In the genomic region with DNA sequence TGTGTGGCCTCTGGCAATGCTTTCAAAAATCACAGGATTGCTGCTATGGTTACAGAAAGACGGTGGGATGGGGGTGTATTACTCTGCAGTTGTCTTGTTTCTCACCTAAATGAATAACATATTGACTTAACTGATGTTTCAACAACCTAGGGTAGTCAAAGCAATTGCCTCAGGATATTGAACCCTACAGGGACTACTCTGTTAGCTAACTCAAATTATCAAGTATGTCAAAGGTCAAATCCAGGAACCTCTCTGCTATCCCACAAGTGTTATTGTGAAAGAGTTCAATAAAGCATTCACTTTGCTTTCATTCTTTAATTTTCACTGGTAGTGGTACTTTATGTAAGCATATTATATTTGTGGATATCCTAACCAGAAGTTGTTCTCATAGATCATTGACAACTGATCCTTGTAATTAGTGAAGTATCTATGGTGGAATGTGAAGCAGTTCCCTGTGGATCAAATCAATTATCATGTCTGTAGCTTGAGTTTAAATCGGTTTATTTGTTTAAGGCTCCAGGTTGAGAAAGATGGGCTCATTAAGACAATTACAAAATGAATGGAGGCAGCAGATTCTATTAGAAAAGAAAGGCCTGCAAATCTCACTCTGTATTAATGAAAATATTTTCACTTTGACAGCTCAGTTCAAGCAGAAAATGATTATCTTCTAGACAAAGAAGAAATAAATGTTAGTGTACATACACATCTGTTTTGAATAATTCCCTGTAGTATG, we compare ENCODE assay signal across 19 mouse cellular contexts.
DNase-seq lines count a peak whose midpoint lies in the region; ATAC-seq and TF ChIP-seq lines count a peak whose summit lies in the region.
"Had no signal": no experiment of that assay in that cellular context is flagged by ENCODE, and none has a peak within 500 bp of the region (broad histone marks: within the 10 kb centered on the region; RNA-seq: fewer than 3 reads in every experiment).

No protein-coding gene starts in this region.

- 48% methylated on average over 2 of the region's 2 CpGs for WGBS in forebrain, embryonic 12.5 days
- WGBS in forebrain, embryonic 11.5 days, result 50% methylated on average over 2 of the region's 2 CpGs
- WGBS in liver, postnatal 0 days (ENCODE audit: insufficient replicate concordance), result 48% methylated on average over 2 of the region's 2 CpGs
- 45% methylated on average over 2 of the region's 2 CpGs for WGBS in liver, embryonic 12.5 days (ENCODE audit: insufficient replicate concordance)

- H3K9ac ChIP-seq in forebrain, embryonic 12.5 days, result no peak overlapping the region
- H3K9ac ChIP-seq in forebrain, embryonic 11.5 days (ENCODE audit: low read length), result no peak overlapping the region
- H3K9ac ChIP-seq in liver, postnatal 0 days (replicated peaks), result no peak overlapping the region
- no peak overlapping the region for H3K9ac ChIP-seq in liver, embryonic 12.5 days
- H3K9ac ChIP-seq: forebrain, embryonic 13.5 days; intestine, embryonic 15.5 days; limb, embryonic 12.5 days; liver, embryonic 15.5 days had no signal

- H3K9me3 ChIP-seq in forebrain, embryonic 12.5 days, result no peaks in the 10 kb centered on the region
- no peaks in the 10 kb centered on the region for H3K9me3 ChIP-seq in forebrain, embryonic 11.5 days (ENCODE audit: control insufficient read depth, low read length)
- H3K9me3 ChIP-seq in liver, postnatal 0 days (ENCODE audit: low read length), result no peaks in the 10 kb centered on the region
- H3K9me3 ChIP-seq in liver, embryonic 12.5 days (replicated peaks), result no peaks in the 10 kb centered on the region
- H3K9me3 ChIP-seq: forebrain, embryonic 13.5 days; hindbrain, embryonic 10.5 days; intestine, embryonic 15.5 days; limb, embryonic 12.5 days; liver, embryonic 15.5 days had no signal

- H3K4me1 ChIP-seq in forebrain, embryonic 12.5 days, result no peaks in the 10 kb centered on the region
- no peaks in the 10 kb centered on the region for H3K4me1 ChIP-seq in forebrain, embryonic 11.5 days (replicated peaks; ENCODE audit: control insufficient read depth, insufficient read depth, low read length)
- H3K4me1 ChIP-seq in liver, postnatal 0 days (ENCODE audit: insufficient read depth), result no peaks in the 10 kb centered on the region
- H3K4me1 ChIP-seq in liver, embryonic 12.5 days, result no peaks in the 10 kb centered on the region
- H3K4me1 ChIP-seq: forebrain, embryonic 13.5 days; hindbrain, embryonic 10.5 days; intestine, embryonic 15.5 days; limb, embryonic 12.5 days; liver, embryonic 15.5 days had no signal

- no peaks in the 10 kb centered on the region for H3K36me3 ChIP-seq in forebrain, embryonic 12.5 days (replicated peaks)
- no peaks in the 10 kb centered on the region for H3K36me3 ChIP-seq in forebrain, embryonic 11.5 days (ENCODE audit: control insufficient read depth, insufficient read depth, low read length)
- H3K36me3 ChIP-seq in liver, postnatal 0 days (replicated peaks; ENCODE audit: insufficient read depth, low read length), result no peaks in the 10 kb centered on the region
- no peaks in the 10 kb centered on the region for H3K36me3 ChIP-seq in liver, embryonic 12.5 days
- H3K36me3 ChIP-seq: hindbrain, embryonic 10.5 days; intestine, embryonic 15.5 days; limb, embryonic 12.5 days; liver, embryonic 15.5 days had no signal

- H3K4me3 ChIP-seq in forebrain, embryonic 12.5 days (replicated peaks), result no peak overlapping the region
- no peak overlapping the region for H3K4me3 ChIP-seq in forebrain, embryonic 11.5 days (ENCODE audit: low read depth, low read length)
- H3K4me3 ChIP-seq in liver, postnatal 0 days (ENCODE audit: low read depth, low read length), result no peak overlapping the region
- no peak overlapping the region for H3K4me3 ChIP-seq in liver, embryonic 12.5 days
- no peak overlapping the region for H3K4me3 ChIP-seq in left cerebral cortex, adult 2 months
- H3K4me3 ChIP-seq: forebrain, embryonic 13.5 days; heart, adult 2 months; hindbrain, embryonic 10.5 days; intestine, embryonic 15.5 days; limb, embryonic 12.5 days; liver, embryonic 15.5 days had no signal

- H3K27ac ChIP-seq in forebrain, embryonic 12.5 days, result no peak overlapping the region
- no peak overlapping the region for H3K27ac ChIP-seq in forebrain, embryonic 11.5 days (ENCODE audit: low read depth, low read length)
- H3K27ac ChIP-seq in liver, postnatal 0 days (ENCODE audit: low read depth), result no peak overlapping the region
- no peak overlapping the region for H3K27ac ChIP-seq in liver, embryonic 12.5 days
- H3K27ac ChIP-seq in left cerebral cortex, adult 2 months, result no peak overlapping the region
- H3K27ac ChIP-seq: forebrain, embryonic 13.5 days; heart, adult 2 months; hindbrain, embryonic 10.5 days; intestine, embryonic 15.5 days; limb, embryonic 12.5 days; liver, embryonic 15.5 days had no signal

- intact Hi-C loops in left cerebral cortex, adult 2 months (cut with DNase I), result no loop called here

- ATAC-seq in forebrain, embryonic 12.5 days (ENCODE audit: low FRiP score), result peak; percentile 23; the same call in 1 of the 2 replicates
- no peak for ATAC-seq in forebrain, embryonic 11.5 days (replicated peaks; ENCODE audit: low FRiP score)
- peak; percentile 89 for ATAC-seq in liver, postnatal 0 days
- no peak for ATAC-seq in liver, embryonic 12.5 days
- ATAC-seq: CD4-positive, CD25-positive, alpha-beta regulatory T cell, adult 4 months; forebrain, embryonic 13.5 days had no signal

- TF ChIP-seq EP300 in liver, postnatal 0 days (IDR thresholded peaks at IDR 0.05; ENCODE audit: low read depth), result no peak

- H3K4me2 ChIP-seq in forebrain, embryonic 12.5 days, result no peak overlapping the region
- H3K4me2 ChIP-seq in forebrain, embryonic 11.5 days (ENCODE audit: low read depth, low read length, severe bottlenecking), result no peak overlapping the region
- H3K4me2 ChIP-seq in liver, postnatal 0 days (ENCODE audit: low read depth, low read length), result no peak overlapping the region
- no peak overlapping the region for H3K4me2 ChIP-seq in liver, embryonic 12.5 days
- H3K4me2 ChIP-seq: forebrain, embryonic 13.5 days; intestine, embryonic 15.5 days; limb, embryonic 12.5 days; liver, embryonic 15.5 days had no signal

- no peak for TF ChIP-seq CTCF in liver, postnatal 0 days (IDR thresholded peaks at IDR 0.05; ENCODE audit: low read depth)
- no peak for TF ChIP-seq CTCF in left cerebral cortex, adult 2 months (IDR thresholded peaks at IDR 0.05)

- H3K27me3 ChIP-seq in forebrain, embryonic 12.5 days, result no peaks in the 10 kb centered on the region
- H3K27me3 ChIP-seq in forebrain, embryonic 11.5 days (ENCODE audit: control insufficient read depth, insufficient read depth, low read length), result no peaks in the 10 kb centered on the region
- no peaks in the 10 kb centered on the region for H3K27me3 ChIP-seq in liver, postnatal 0 days (ENCODE audit: insufficient read depth, low read length)
- no peaks in the 10 kb centered on the region for H3K27me3 ChIP-seq in liver, embryonic 12.5 days (replicated peaks)
- H3K27me3 ChIP-seq: forebrain, embryonic 13.5 days; intestine, embryonic 15.5 days; limb, embryonic 12.5 days; liver, embryonic 15.5 days had no signal

- DNase-seq in forebrain, embryonic 11.5 days (ENCODE audit: low spot score), result no peak
- DNase-seq in liver, postnatal 0 days, result no peak
- DNase-seq in embryo, embryonic 9.5 days (ENCODE audit: extremely low spot score), result peak; percentile 8
- peak; percentile 57 for DNase-seq in retina, postnatal 1 day
- DNase-seq in left cerebral cortex, adult 2 months (ENCODE audit: extremely low spot score in 1 of 2, low spot score in 2 of 2), result no peak
- no peak for DNase-seq in kidney, postnatal 25 days
- DNase-seq: adrenal gland, postnatal 36 days; cerebellum, adult 2 months; gastrocnemius, postnatal 14 days; right cerebral cortex, adult 18-20 months had no signal

Comparison
In these comparisons a context has a peak if more than half of its experiments do, and no peak if none do; other contexts are left out.
1. ATAC-seq: peak in forebrain, embryonic 12.5 days (single experiment) and liver, postnatal 0 days (single experiment); none in forebrain, embryonic 11.5 days (single experiment) and liver, embryonic 12.5 days (single experiment).
2. DNase-seq: peak in embryo, embryonic 9.5 days (single experiment) and retina, postnatal 1 day (single experiment); none in forebrain, embryonic 11.5 days (single experiment), liver, postnatal 0 days (single experiment), left cerebral cortex, adult 2 months (0 of 2) and kidney, postnatal 25 days (0 of 2).